Mouse (Mus musculus): ENCODE data around the gene Gm3646.

Gene Gm3646

DNA sequence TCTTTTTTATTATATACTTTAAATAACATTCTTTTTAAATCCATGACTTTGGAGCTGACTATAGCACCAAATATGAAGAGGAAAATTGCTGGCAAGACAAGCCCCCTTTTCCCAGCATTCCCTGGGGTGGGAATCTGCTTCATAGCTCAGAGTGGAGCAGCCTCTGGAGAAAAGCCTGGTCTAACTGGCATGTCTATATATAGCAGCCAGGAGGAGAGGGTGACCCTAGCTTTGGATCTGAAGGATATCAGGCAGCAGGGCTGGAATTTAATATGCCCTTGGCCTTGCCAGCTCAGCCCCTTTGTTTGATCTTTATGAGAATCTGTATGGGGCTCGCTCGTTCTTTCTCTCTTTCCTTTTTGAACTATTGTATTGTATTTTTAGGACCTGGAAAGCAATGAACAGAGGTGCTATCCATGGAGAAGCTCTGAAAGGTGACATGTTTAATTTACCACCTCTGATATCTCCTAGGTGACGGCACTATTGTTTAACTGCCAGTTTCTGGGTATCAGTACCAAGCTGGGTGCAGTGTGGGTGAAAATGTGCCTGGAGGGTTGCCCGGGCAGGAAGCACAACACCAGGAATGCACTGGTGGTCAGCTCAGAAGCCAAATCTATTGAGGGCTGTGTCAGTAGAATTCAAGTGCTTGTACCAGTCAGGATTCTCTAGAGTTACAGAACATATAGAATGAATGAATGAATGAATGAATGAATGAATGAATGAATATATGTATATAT, at the start of gene Gm3646:
TSS of gene Gm3646 (minus strand) at position 90 of the 737 bp plus-strand sequence.
- ATAC-seq (ENCODE audit: insufficient number of reproducible peaks, low FRiP score, low TSS enrichment) = no peak

DNA sequence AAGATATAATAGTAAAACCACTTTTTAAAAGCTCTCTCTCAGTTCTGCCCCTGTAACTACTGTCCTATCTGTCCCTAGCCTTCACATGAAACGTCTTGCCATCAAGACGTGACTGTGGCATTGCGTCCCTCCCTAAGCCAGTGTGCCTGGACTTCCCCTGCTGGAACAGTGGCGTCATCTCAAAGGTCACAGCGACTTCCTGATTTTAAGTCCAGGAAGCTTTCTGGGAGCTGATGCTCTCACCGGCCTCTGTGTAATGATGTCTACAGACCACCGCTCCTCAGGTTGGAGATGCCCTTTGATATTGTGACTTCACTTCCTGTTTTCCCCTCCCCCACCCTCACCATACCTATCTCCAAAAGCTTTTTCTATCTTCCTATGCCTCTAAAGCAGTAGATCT, 41.9 kb upstream of the Gm3646 start:
- ATAC-seq (ENCODE audit: insufficient number of reproducible peaks, low FRiP score, low TSS enrichment) = no peak

DNA sequence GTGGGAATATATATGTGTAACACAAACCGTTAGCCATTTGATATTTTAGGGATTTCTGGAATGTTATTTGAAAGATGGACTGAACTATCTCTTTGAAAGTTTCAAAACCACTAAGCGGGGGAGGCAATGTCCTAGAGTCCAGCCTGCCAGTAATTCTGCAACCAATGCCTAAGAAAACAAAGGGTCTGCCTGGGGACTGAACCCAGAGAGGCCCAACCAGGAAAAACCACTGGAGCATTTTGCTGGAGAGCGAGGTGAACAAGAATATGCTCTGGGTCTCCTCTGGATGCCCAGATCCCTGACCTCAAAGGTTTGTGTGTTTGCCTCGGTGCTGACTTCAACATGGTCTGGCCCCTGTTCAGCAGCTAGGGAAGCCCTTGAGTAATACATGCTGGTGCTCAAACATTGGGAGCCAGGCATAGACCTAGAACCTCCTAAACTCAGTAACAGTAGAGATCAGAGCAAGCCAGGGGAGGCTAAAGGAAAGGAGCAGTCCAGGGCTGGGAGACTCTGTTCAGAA, 41.0 kb upstream of the Gm3646 start:
- no peak for ATAC-seq (ENCODE audit: insufficient number of reproducible peaks, low FRiP score, low TSS enrichment)

DNA sequence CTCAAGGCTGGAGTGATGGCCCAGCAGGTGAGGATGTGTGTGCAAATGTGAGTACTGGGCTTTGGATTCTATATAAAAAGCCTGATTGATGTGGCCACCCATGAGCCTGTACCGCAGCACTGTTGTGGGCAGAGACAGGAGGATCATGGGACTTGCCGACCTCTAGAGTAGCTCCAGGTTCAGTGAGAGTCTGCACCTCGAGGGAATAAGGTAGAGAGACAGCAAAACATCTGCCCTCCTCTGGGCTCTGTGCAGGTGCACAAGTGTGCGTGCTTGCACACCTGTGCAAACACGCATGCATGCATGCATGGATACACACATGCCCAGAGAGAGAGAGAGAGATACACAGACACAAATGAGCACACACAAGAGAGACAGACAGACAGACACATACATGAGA, 38.2 kb upstream of the Gm3646 start:
- ATAC-seq (ENCODE audit: insufficient number of reproducible peaks, low FRiP score, low TSS enrichment) = no peak

DNA sequence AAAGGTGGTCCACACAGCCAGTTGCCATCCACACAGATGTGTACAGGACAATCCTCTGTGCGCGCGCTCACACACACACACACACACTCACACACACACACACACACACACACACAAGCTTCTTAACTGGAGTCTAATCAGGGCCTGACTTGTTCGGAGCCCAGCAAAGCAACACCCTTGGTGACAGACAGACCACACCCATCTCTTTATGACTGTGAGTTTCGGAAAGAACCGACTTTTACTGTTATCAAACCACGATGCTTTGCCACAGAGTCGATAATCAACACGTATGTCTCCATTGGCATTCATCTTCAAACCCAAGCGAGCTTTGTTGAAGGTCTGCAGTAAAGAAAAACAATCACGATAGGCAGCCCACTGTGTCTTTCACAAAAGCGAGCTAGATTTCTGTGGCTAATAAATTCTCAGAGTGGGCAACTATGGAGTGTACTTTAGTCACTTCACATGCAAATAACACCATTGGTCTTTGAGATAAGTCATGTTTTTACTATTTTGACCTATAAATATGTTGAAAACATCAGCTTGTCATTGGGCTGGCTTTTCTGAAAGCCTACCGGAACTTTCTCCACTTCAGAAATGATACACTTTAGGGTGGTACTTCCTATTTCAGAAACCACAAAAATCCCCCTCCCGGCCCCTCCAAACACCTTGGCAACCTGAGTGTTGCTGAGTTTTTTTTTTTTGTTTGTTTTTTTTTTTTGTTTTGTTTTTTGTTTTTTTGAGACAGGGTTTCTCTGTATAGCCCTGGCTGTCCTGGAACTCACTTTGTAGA, 37.3 kb upstream of the Gm3646 start:
- ATAC-seq (ENCODE audit: insufficient number of reproducible peaks, low FRiP score, low TSS enrichment) = no peak

DNA sequence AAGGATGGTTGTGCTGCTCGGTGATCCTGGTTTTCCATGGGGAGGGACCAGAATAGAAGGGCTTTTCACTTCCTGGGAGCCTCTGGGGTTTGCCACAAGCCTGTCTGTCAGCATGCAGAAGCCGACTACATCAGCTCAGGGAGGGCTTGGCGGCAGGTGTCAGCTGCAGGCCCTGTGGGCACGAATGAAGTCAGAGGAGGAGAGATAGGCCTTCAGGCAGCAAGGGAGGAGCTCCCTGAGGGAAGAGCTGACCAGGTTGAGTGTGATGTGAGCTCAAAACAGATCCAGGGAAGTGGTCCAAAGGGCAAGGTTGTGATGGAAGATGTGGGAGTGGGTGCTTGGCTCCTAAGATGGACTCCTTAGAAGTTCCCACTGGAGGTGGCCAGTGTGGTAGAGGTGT, 35.7 kb upstream of the Gm3646 start:
- no peak for ATAC-seq (ENCODE audit: insufficient number of reproducible peaks, low FRiP score, low TSS enrichment)

DNA sequence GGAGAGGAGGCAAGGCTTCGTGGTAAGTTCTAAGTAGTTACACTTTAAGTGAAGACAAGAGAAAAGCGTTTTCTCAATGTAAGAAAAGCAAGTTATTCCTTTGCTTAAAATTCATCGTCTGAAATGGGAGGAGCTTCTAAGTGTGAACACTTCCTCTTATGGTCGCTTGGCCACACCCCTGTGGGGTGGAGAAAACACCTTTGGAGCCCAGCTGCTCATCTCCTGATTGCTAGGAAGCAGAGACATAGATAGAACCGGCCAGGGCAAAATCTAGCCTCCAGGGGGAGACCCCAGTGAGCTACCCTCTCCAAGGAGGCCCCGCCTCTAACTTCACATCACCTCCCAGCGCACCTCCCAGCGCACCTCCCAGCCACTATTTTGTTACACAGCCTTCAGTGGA, 34.7 kb upstream of the Gm3646 start:
- no peak for ATAC-seq (ENCODE audit: insufficient number of reproducible peaks, low FRiP score, low TSS enrichment)

DNA sequence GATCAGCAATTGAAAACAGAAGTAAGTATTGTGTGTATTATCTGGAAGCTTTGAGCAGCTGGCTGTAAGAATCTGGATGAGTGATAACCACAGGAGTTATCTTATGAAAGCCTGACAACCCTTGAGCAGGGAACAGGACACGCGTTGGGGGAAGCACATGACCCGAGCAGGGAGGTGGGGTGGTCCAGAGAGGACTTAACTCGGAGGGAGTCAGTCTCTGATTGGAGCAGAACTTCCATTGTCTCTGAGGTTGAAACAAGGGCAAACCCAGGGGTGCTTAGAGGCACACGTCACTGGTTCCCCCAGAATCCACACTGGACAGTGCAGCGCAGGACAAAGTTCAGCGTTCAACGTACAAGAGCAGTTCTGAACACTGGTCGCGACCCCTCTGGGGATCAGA, 34.1 kb upstream of the Gm3646 start:
- ATAC-seq (ENCODE audit: insufficient number of reproducible peaks, low FRiP score, low TSS enrichment) = no peak

DNA sequence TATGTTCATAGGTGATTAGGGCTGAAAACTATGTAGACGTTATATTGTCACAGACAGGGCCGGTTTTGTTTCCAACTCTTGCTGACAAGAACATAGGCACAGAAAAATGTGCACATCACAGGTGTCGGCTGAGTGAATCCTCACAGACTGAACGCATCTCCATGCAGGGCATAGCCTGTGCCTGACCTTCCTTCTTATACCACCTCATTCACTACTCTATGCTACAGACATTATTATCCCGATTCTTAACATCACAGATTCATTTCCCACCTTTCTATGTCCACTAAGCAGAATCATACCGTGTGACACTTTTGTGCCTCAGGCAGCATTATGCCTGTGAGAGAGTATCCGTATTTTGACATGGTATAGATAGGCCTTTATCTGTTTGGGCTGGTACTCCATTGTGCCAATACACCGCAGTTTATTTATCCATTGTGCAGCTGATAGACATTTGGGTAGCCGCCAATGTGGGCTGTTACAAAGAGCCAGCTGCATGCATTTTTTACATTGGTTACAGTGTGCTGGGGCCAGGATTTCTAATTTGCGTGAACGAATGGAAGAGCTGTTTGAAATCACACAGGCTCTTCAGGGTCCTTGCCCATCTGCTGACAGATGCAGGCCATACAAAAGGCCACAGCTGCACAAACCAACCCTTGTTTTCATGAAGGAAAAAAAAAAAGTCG, 33.5 kb upstream of the Gm3646 start:
- ATAC-seq (ENCODE audit: insufficient number of reproducible peaks, low FRiP score, low TSS enrichment) = no peak

DNA sequence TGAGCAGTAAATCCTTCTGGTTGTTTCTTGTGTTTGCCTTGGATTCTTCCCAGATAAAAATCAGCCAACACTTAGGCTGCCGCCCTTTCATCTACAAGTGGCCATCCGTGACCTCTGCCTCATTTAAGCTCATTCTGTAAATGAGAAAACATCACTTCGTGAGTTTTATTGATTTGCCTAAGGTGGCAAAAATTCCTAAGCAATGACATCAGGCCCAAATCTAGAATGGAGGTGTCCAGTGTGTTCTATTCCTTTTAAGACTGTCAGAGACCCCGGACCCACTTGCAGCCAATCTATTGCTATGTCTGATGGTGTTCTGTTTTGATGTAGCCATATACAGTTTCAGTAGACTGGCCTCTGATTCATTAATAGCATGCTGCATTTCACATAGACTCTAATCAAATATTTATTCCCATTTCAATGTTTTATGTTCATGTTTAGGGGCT, 26.5 kb upstream of the Gm3646 start:
- ATAC-seq (ENCODE audit: insufficient number of reproducible peaks, low FRiP score, low TSS enrichment) = no peak

DNA sequence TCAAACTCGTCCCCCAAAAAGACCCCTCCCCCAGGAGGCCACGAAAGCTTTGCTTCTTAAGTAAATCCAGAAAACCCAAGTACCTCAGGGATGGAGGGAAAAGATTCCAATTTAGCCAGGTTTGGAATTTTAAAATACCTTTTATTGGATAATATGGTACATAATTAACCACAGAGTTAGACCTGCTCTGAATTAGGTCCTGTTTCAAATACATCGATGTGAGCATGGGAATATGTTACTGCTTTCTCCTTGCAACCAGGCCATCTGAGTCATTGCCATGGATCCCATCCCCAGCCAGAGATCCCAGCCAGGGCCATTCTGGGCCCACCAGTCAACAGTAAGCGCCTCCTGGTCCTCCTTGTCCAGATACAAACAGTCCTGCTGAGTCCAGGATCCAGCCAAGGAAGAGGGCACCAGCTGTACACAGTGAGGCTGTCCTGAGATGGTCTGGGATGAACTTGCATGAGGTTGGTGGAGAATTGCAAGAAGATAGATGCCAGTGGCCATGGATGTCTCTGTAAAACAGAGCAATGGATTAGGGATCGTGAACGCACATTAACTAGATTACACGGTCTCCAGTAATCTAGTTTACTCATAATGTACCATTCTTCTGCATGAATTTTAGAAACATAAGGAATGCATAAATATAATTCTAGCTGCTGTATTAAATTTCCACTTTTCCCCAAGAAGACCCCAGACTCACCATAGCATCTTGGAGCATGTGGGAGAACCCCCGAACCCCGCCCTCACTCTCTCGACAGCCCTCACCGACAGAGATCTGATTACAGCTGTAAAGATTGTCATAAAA, 25.9 kb upstream of the Gm3646 start:
- no peak for ATAC-seq (ENCODE audit: insufficient number of reproducible peaks, low FRiP score, low TSS enrichment)

DNA sequence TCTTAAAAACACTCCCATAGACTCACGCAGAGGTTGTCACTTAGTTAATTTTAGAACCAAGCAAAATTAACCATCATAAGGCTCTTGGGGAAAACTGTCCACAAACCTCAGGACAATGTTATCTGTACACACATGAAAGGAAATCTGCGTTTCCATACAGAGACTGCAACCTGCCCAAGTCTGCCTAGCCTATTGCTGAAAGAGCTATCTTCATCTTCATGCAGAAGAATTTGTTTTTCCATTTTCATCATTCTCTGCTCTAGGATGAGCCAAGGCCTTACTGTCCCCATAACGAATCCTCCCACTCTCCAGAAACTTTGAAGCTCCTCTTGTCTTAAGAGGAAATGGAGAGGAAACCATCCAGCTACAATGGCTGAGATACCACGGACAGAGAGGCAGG, 19.8 kb upstream of the Gm3646 start:
- ATAC-seq (ENCODE audit: insufficient number of reproducible peaks, low FRiP score, low TSS enrichment) = no peak

DNA sequence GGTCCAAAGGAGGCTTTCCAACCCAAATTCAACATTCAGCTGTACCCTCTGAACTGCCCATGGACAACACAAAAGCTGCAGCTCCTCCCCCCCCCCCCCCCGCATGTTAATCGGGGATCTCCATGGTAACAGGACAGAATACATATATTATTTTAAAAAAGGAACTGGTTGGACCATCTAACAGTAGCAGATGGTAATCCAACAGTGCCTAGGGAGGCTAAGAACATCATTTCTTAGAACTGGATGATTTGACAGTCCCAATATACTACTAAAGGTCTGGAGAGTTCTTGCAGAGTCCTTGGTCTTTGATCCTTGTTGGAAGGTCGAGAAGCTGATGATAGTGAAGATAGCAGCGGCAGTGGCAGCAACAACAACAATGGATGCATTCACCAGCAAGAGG, 19.1 kb upstream of the Gm3646 start:
- ATAC-seq (ENCODE audit: insufficient number of reproducible peaks, low FRiP score, low TSS enrichment) = no peak

DNA sequence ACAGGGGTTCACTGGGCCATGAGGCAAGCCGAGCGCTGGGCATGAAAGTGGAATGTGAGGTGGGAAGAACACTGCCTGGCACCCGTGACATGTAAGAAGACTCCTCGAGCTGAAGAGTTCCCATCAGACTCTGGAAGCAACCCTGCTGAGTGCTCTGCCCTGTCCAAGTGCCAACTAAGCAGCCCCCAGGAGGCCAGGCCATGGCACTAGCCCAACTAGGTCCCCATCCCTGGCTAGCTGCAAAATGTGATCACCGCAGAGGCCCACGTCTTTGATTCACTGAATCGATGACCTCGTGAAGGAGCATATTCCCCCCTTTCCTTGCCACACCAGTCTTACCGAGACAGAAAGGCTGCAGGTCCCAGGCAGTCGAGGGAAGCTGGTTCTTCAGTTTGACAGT, 14.5 kb upstream of the Gm3646 start:
- no peak; the same call in 1 of the 2 replicates for ATAC-seq (ENCODE audit: insufficient number of reproducible peaks, low FRiP score, low TSS enrichment)

DNA sequence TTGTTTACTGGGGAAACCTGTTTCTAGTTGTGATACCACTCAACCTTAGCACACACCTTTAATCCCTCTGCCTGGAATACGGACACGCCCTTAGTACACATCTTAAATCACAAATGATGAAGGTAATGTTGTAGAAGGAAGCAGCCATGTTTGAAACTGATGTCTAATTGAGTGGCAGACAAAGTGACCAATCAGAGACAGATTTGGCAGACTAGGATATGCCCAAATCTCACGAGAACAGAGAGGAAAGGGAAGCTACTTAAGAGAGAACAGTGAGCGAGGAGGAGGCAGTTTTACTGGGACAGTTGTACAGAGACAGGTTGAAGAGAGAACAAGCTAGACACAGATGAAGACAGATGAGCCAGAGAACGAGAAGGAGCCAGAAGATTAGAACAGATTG, 10.6 kb upstream of the Gm3646 start:
- ATAC-seq (ENCODE audit: insufficient number of reproducible peaks, low FRiP score, low TSS enrichment) = no peak

DNA sequence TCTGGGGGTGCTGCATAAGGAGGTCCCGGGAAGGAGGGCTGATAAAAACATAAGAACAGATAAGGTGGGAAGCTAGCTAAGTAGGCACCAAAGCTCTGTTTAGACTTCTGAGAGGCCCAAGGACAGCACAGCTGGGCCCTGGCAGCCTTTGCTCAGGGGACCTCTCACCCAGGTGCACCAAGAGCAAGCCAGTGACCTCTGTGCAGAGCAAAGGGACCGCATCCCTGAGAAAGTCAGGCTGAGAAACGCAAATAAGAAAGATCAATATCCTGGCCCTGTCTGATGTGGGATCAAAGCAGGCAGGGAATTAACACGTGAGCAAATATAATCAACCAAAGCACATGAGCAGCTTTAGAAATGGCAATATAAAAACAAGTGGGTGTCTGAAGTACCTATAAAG, 7.9 kb upstream of the Gm3646 start:
- no peak for ATAC-seq (ENCODE audit: insufficient number of reproducible peaks, low FRiP score, low TSS enrichment)

DNA sequence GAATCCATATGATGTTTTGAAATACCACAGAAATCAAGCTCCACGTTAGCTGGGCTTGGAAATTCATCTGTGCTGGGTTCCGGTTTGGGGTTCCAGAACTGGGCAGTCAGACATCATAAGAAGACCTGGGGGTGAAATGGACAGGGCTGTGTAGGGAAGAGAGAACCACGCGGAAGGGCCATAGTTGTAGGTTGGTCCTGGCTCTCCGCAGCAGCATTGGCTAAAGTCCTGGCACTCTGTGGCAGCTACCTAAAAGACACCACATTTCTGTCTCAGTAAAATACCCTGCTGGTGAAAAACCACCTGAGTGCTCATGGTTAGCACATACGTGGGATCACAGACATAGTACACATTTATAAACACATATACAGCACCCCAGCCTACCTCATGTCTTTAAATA, 343 bp downstream of the Gm3646 start:
- no peak for ATAC-seq (ENCODE audit: insufficient number of reproducible peaks, low FRiP score, low TSS enrichment)

DNA sequence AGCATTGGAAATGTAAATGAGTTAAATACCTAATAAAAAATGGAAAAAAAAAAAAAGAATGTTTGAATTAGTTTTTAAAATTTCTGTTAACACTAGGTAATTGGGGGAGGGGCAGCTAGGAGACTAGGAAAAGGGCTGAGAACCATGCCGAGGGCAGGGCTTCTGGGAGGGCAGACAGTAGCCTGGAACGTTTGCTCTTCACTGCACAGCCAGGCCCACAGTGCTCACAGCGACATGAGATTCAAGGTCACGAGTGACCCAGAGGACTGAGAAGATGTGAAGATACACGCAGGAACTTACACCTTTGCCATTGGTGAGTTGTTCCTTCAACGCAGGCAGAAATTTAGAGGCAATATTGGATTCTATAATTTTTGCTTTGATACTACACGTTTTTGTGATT, 2.2 kb downstream of the Gm3646 start:
- no peak for ATAC-seq (ENCODE audit: insufficient number of reproducible peaks, low FRiP score, low TSS enrichment)

DNA sequence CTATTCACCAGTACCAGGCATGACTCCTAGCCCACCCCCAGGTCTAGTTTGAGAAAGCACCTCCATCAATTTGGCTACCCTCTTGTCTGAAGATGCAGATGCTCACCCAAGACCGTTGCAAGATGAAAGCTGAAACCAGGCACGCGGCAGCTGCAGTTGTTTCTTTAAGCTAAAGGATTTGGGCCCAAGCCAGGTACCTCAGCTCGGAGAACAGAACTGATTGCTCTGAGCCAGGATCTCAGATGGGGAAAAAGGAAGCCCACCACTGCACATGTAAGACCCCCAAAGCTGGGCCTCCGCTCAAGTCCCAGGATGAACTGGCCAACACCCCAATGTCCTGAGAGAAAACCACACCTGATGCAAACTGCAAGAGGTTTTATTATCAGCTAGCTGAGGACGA, 7.6 kb downstream of the Gm3646 start:
- ATAC-seq (ENCODE audit: insufficient number of reproducible peaks, low FRiP score, low TSS enrichment) = no peak

DNA sequence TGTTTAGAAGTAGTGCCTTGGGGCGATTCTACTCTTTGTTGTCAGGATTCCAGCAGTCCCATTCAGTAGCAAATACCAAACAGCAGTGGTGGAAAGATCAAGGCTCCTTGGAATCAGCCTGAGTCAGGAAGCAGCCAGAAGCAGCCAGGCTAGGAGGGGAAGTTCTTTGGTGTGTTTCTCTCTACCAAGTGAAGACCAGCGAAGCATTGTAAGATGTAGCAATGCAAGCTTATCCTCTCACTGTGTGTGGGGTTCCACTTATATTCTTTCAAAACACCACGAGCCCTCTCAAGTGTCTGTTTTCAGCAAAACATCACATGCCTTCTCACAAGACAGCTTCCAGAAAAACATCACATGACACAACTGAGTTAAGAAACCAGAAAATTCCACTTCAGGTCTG, 8.4 kb downstream of the Gm3646 start:
- no peak for ATAC-seq (ENCODE audit: insufficient number of reproducible peaks, low FRiP score, low TSS enrichment)
